Mouse (Mus musculus) stomach, embryonic 16.5 days (tissue): ENCODE data around the gene Pnkd. TPM values are rescaled to one million over a fixed set of nuclear protein-coding genes. Genes with fewer than 3 reads are reported as not detected.
A peak's percentile ranks its signal among the peaks of the same experiment; 100 is the strongest.

ENCODE experiments used
- ATAC-seq: fragments of 200-750 bp; cut with Nextera tagmentation; 2 replicates; pipeline ENCODE4 v1.8.0; 2017; ENCODE audit warnings: moderate number of reproducible peaks, moderate TSS enrichment; ENCODE audit not compliant: insufficient read depth, low FRiP score
- H3K27ac ChIP-seq: fragments of 300-500 bp; sonication (generic); 2 replicates; pipeline ENCODE4 v1.5.1; 2014; ENCODE audit warnings: low read length
- H3K27me3 ChIP-seq: fragments of 300-500 bp; sonication (generic); 2 replicates; pipeline ENCODE4 v1.6.1; 2014; ENCODE audit warnings: low read length, control low read depth, mixed read lengths; ENCODE audit not compliant: control insufficient read depth, insufficient read depth
- H3K36me3 ChIP-seq: fragments of 300-500 bp; sonication (generic); 2 replicates; pipeline ENCODE4 v1.6.1; 2014; ENCODE audit warnings: low read length; ENCODE audit not compliant: control insufficient read depth, insufficient read depth
- H3K4me1 ChIP-seq: fragments of 300-500 bp; sonication (generic); 2 replicates; pipeline ENCODE4 v1.6.1; 2014; ENCODE audit warnings: low read length, control low read depth, mixed read lengths; ENCODE audit not compliant: control insufficient read depth, insufficient read depth
- H3K4me2 ChIP-seq: fragments of 300-500 bp; sonication (generic); 2 replicates; pipeline ENCODE4 v1.6.1; 2014; ENCODE audit warnings: low read depth, low read length, mixed read lengths
- H3K4me3 ChIP-seq: fragments of 300-500 bp; sonication (generic); replicated peaks from 2 replicates; pipeline ENCODE4 v1.5.1; 2014; ENCODE audit warnings: mild to moderate bottlenecking, low read length
- H3K9ac ChIP-seq: fragments of 300-500 bp; sonication (generic); 2 replicates; pipeline ENCODE4 v1.6.1; 2014; ENCODE audit warnings: low read length
- H3K9me3 ChIP-seq: fragments of 300-500 bp; sonication (generic); replicated peaks from 2 replicates; pipeline ENCODE4 v1.6.1; 2016; ENCODE audit warnings: low read length, control low read depth; ENCODE audit not compliant: control insufficient read depth
- WGBS: fragments of 180-500 bp; shearing (Covaris S2); extraction: QIAGEN DNeasy Blood & Tissue Kit; methylation state at CpG from one replicate; pipeline ENCODE4 v1.1.7; 2014; 5-methylcytosine and 5-hydroxymethylcytosine counted together
- polyA plus RNA-seq: library from polyadenylated mRNA; unstranded; fragments of >200 nt; fragmentation: Nextera tagmentation; extraction: Ambion mirVana; gene quantifications from 2 replicates; pipeline ENCODE4 v1.2.1, GENCODE M21; 2015

Gene Pnkd
- polyA plus RNA-seq, 1 experiment from 2014 or later, result 119 TPM

- Histone ChIP-seq H3K9me3 (no peaks in the 10 kb centered on the region), H3K4me3 (no peak overlapping the region), H3K4me1 (peaks cover 17% of the 10 kb centered on the region; the same call in 1 of the 2 replicates), H3K27ac (no peak overlapping the region), H3K9ac (no peak overlapping the region), H3K36me3 (peaks cover 19% of the 10 kb centered on the region), H3K4me2 (no peak overlapping the region), H3K27me3 (no peaks in the 10 kb centered on the region)
- ATAC-seq, result no peak
- 46% methylated on average over 4 of the region's 4 CpGs for WGBS
These were observed 13.1 kb upstream of the Pnkd start for GRCm38 (mm10) chr1:74271659-74272058.

DNA sequence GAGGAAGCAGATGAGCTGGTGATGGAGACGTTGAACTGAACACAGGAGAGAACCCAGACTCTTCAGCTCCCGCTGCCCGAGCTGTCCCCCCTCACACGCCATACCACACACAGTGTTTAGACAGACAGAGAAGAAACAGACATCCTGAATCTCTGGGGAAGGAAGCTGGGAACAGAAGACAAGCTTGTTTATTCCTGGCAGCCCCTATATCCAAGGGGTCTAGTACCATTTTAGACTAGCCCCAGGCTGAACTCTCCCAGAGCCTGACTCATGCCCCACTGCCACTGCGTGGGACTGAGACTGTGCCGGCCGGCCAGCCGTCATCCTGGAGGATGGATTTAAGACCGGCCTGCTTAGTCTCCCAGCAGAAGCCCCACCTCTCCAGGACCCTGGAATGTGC is 9.7 kb upstream of the Pnkd start:
- H3K9ac ChIP-seq, result no peak overlapping the region; the same call in 1 of the 2 replicates
- peak; percentile 79 for ATAC-seq
- H3K27me3 ChIP-seq, result no peaks in the 10 kb centered on the region
- H3K4me2 ChIP-seq, result peak overlapping the region; percentile 22
- peaks cover 2% of the 10 kb centered on the region; the same call in 1 of the 2 replicates for H3K36me3 ChIP-seq
- 22% methylated on average over 9 of the region's 9 CpGs for WGBS
- H3K4me1 ChIP-seq, result peaks cover 17% of the 10 kb centered on the region; the same call in 1 of the 2 replicates
- no peak overlapping the region for H3K4me3 ChIP-seq
- H3K9me3 ChIP-seq, result no peaks in the 10 kb centered on the region
- H3K27ac ChIP-seq, result peak overlapping the region; percentile 66

DNA sequence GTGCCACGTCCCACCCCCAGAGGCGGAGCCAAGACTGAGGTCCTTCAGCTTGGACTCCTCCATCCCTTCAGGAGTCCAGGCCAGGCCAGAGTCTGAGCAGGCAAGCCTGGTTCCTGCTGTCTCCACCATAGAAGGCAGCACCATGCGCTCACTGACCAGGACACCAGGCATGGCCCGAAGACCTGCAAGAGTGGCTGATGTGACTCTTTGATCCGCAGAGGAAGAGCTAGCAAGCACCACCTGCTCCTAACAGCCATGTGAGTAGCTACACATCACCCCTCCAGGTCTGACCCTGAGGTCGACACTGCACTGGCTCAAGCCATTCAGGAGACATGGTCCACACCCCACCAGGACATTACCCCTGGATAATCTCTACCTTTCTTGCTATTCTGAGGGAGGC is 7.7 kb upstream of the Pnkd start:
- Histone ChIP-seq H3K4me3 (no peak overlapping the region), H3K27me3 (no peaks in the 10 kb centered on the region), H3K9ac (no peak overlapping the region), H3K9me3 (no peaks in the 10 kb centered on the region), H3K4me1 (peaks cover 15% of the 10 kb centered on the region; the same call in 1 of the 2 replicates), H3K4me2 (no peak overlapping the region), H3K36me3 (peaks cover 16% of the 10 kb centered on the region), H3K27ac (no peak overlapping the region)
- ATAC-seq, result no peak
- WGBS, result 67% methylated on average over 6 of the region's 6 CpGs

GRCm38 (mm10) chr1:74277883-74278537 is 6.7 kb upstream of the Pnkd start:
- 58% methylated on average over 8 of the region's 8 CpGs for WGBS
- Histone ChIP-seq H3K36me3 (peaks cover 20% of the 10 kb centered on the region), H3K4me2 (no peak overlapping the region), H3K4me3 (no peak overlapping the region), H3K9ac (no peak overlapping the region), H3K27ac (no peak overlapping the region), H3K27me3 (no peaks in the 10 kb centered on the region), H3K4me1 (peaks cover 19% of the 10 kb centered on the region), H3K9me3 (no peaks in the 10 kb centered on the region)
- no peak for ATAC-seq

DNA sequence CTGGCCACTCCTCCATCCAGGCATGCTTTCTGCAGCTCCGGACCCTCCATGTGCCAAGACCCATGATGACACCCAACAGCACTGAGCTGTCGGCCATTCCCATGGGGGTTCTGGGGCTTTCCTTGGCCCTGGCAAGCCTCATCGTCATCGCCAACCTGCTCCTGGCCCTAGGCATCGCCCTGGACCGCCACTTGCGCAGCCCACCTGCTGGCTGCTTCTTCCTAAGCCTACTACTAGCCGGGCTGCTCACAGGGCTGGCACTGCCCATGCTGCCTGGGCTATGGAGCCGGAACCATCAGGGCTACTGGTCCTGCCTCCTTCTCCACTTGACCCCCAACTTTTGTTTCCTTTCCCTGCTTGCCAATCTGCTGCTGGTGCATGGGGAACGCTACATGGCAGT is 6.2 kb upstream of the Pnkd start, which contains the start of gene Gpbar1:
Gpbar1 (plus strand) TSS at position 13 of the 400 bp plus-strand sequence.
- Histone ChIP-seq H3K4me3 (no peak within 1 kb of the TSS), H3K9me3 (no peaks in the 10 kb centered on the region), H3K9ac (no peak within 1 kb of the TSS), H3K27me3 (no peaks in the 10 kb centered on the region), H3K4me1 (peaks cover 25% of the 10 kb centered on the region), H3K4me2 (no peak within 1 kb of the TSS), H3K27ac (no peak within 1 kb of the TSS), H3K36me3 (peaks cover 20% of the 10 kb centered on the region)
- 91% methylated on average over 10 of the region's 10 CpGs for WGBS
- no peak for ATAC-seq

GRCm38 (mm10) chr1:74278988-74279387 is 5.7 kb upstream of the Pnkd start:
- Histone ChIP-seq H3K4me3 (no peak overlapping the region), H3K9me3 (no peaks in the 10 kb centered on the region), H3K36me3 (peaks cover 20% of the 10 kb centered on the region), H3K9ac (no peak overlapping the region), H3K27me3 (no peaks in the 10 kb centered on the region), H3K27ac (no peak overlapping the region), H3K4me2 (no peak overlapping the region), H3K4me1 (peaks cover 28% of the 10 kb centered on the region)
- 86% methylated on average over 11 of the region's 11 CpGs for WGBS
- ATAC-seq, result no peak

DNA sequence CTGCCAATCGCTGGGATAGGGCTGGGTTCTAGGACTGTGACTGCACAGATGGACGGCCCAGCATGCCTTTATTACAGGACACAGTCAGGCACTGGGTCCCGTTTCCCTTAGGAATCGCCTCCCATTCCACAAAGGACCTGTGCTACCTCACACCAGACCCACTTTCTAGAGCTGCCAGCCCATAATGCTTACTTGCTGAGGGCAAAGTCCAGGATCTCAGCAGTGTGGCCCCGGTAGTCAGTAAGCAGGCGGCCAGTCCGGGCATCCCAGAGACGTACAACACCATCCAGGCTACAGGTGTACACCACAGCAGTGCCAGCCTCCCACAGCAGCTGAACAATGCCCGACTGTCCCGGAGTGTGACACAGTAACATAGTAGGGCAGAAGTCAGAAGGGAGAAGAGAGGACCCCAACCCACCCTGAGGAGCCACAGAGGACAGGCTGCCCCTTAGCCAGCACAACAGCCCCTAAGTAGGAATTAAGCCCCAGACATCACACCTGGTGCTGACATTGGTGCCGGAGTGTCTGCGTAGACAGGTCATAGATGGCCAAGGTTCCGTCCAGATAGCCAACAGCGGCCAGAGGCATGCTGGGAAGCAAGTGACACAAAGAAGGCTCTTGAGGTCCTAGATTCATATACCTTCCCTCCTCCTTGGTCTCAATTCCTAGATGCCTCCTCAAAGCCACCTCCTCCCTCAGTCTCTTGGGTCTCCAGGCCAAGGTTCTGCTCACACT is 4.0 kb upstream of the Pnkd start:
- no peak overlapping the region for H3K27ac ChIP-seq
- WGBS, result 90% methylated on average over 14 of the region's 14 CpGs
- no peak overlapping the region for H3K4me2 ChIP-seq
- no peak overlapping the region for H3K4me3 ChIP-seq
- H3K9me3 ChIP-seq, result no peaks in the 10 kb centered on the region
- no peaks in the 10 kb centered on the region for H3K27me3 ChIP-seq
- H3K36me3 ChIP-seq, result peaks cover 20% of the 10 kb centered on the region
- H3K4me1 ChIP-seq, result peaks cover 17% of the 10 kb centered on the region
- H3K9ac ChIP-seq, result no peak overlapping the region
- ATAC-seq, result no peak

- no peak overlapping the region for H3K4me2 ChIP-seq
- no peak overlapping the region for H3K4me3 ChIP-seq
- peaks cover 21% of the 10 kb centered on the region for H3K4me1 ChIP-seq
- H3K36me3 ChIP-seq, result peaks cover 20% of the 10 kb centered on the region
- no peaks in the 10 kb centered on the region for H3K9me3 ChIP-seq
- ATAC-seq, result no peak
- no peak overlapping the region for H3K27ac ChIP-seq
- H3K27me3 ChIP-seq, result no peaks in the 10 kb centered on the region
- no peak overlapping the region for H3K9ac ChIP-seq
- 93% methylated on average over 2 of the region's 2 CpGs for WGBS
These were observed 3.4 kb upstream of the Pnkd start for GRCm38 (mm10) chr1:74281372-74281771.

DNA sequence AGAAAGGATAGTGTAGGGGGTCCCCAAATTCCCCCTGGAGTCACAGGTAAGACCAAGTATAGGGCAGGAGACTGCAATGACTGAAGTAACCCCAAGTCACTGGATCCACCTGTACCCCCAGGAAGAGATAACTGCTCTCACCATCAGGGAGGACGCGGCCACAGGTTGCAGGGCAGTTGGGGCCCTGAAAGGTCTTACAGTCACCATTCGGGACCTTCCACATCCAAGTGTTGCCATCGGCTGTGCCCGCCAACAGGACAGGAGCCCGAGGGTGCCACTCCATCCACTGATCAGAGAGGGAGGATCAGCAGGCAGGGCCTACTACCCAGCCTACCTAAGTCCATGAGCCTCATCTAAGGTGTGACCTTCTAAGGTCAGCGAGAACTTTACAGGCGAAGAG is 2.8 kb upstream of the Pnkd start:
- H3K27me3 ChIP-seq, result no peaks in the 10 kb centered on the region
- H3K36me3 ChIP-seq, result peaks cover 20% of the 10 kb centered on the region
- no peak overlapping the region for H3K4me3 ChIP-seq
- no peaks in the 10 kb centered on the region for H3K9me3 ChIP-seq
- H3K4me1 ChIP-seq, result peaks cover 26% of the 10 kb centered on the region
- 96% methylated on average over 8 of the region's 8 CpGs for WGBS
- no peak overlapping the region for H3K27ac ChIP-seq
- no peak overlapping the region for H3K4me2 ChIP-seq
- ATAC-seq, result no peak
- no peak overlapping the region for H3K9ac ChIP-seq
